Mouse (Mus musculus) midbrain, embryonic 15.5 days (tissue): ENCODE measurements at regions not wholly inside any gene's neighbourhood (a gene's known extent, or its start where the extent isn't known, plus 50 kb on each side); places are given as distances from the start of the nearest gene placed in this dataset.

Source experiments
- ATAC-seq: fragments of 200-750 bp; cut with Nextera tagmentation; replicated peaks from 2 replicates; pipeline ENCODE4 v1.8.0; 2017; ENCODE audit warnings: moderate TSS enrichment
- H3K27ac ChIP-seq: fragments of 300-500 bp; sonication (generic); 2 replicates; pipeline ENCODE4 v1.5.1; 2015; ENCODE audit warnings: mild to moderate bottlenecking, inconsistent platforms
- H3K27me3 ChIP-seq: fragments of 300-500 bp; sonication (generic); replicated peaks from 2 replicates; pipeline ENCODE4 v1.6.1; 2015; ENCODE audit warnings: inconsistent platforms
- H3K36me3 ChIP-seq: fragments of 300-500 bp; sonication (generic); replicated peaks from 2 replicates; pipeline ENCODE4 v1.6.1; 2015; ENCODE audit warnings: inconsistent platforms
- H3K4me1 ChIP-seq: fragments of 300-500 bp; sonication (generic); 2 replicates; pipeline ENCODE4 v1.6.1; 2015; ENCODE audit warnings: inconsistent platforms
- H3K4me2 ChIP-seq: fragments of 300-500 bp; sonication (generic); 2 replicates; pipeline ENCODE4 v1.6.1; 2015; ENCODE audit warnings: inconsistent platforms, mild to moderate bottlenecking, moderate library complexity
- H3K4me3 ChIP-seq: fragments of 300-500 bp; sonication (generic); 2 replicates; pipeline ENCODE4 v1.5.1; 2015; ENCODE audit warnings: mild to moderate bottlenecking, inconsistent platforms
- H3K9ac ChIP-seq: fragments of 300-500 bp; sonication (generic); 2 replicates; pipeline ENCODE4 v1.6.1; 2015; ENCODE audit warnings: mild to moderate bottlenecking, inconsistent platforms
- H3K9me3 ChIP-seq: fragments of 300-500 bp; sonication (generic); 2 replicates; pipeline ENCODE4 v1.6.1; 2016; ENCODE audit warnings: inconsistent platforms
- WGBS: fragments of 180-500 bp; shearing (Covaris S2); methylation state at CpG from one replicate; pipeline ENCODE4 v1.1.7; 2015; ENCODE audit warnings: mixed read lengths; 5-methylcytosine and 5-hydroxymethylcytosine counted together

DNA sequence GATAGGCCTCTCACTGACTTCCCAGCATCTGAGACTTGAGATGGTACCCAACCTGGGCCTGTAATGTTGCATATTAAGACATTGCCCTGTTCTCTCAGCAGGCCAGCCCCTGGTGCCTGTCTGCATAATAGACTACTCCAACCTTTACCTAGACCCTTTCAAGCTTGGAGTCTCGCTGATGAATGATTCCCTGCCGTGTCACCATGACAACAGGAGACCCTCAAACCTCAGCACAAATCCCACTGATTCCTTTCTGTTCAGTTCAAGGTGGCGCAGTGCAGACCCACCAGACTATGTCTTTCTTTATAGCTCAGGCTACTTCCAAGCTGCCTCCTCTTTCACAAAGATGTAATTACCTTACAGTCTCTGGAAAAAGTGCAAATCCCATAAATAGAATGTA is 172.0 kb downstream of the Dcdc2c start:
- no peak overlapping the region; the same call in 1 of the 2 replicates for H3K27ac ChIP-seq
- WGBS: 36% methylated on average over 3 of the region's 3 CpGs
- H3K27me3 ChIP-seq: no peaks in the 10 kb centered on the region; the same call in 1 of the 2 replicates
- peak; percentile 73 for ATAC-seq
- no peak overlapping the region for H3K9ac ChIP-seq
- no peak overlapping the region for H3K4me2 ChIP-seq
- no peaks in the 10 kb centered on the region for H3K9me3 ChIP-seq
- H3K4me3 ChIP-seq: no peak overlapping the region
- H3K4me1 ChIP-seq: peaks cover 13% of the 10 kb centered on the region; the same call in 1 of the 2 replicates
- H3K36me3 ChIP-seq: no peaks in the 10 kb centered on the region

DNA sequence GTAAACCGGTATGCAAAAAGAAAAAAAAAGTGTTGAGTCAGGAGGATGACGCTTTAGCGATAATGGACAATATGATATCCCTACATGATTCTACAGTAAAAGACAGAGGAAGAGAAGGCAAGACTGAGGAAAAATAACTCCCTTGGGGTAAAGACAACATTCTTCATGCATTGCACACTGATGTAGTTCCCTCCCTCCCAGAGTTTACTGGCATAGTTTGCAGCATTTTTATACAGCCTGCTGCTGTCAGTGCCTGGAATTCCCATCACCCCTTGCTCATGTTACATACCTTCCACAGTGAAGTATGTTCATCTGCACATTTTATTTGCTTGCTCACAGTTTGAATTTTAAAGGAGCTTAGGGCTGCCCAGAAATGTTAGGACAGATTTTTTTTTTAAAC is 174.2 kb downstream of the Dcdc2c start:
- no peaks in the 10 kb centered on the region for H3K9me3 ChIP-seq
- H3K4me2 ChIP-seq: no peak overlapping the region
- ATAC-seq: no peak
- H3K27ac ChIP-seq: no peak overlapping the region
- peaks cover 13% of the 10 kb centered on the region; the same call in 1 of the 2 replicates for H3K4me1 ChIP-seq
- H3K27me3 ChIP-seq: no peaks in the 10 kb centered on the region; the same call in 1 of the 2 replicates
- H3K9ac ChIP-seq: no peak overlapping the region
- H3K4me3 ChIP-seq: no peak overlapping the region
- WGBS: 83% methylated on average over 3 of the region's 3 CpGs
- no peaks in the 10 kb centered on the region for H3K36me3 ChIP-seq

DNA sequence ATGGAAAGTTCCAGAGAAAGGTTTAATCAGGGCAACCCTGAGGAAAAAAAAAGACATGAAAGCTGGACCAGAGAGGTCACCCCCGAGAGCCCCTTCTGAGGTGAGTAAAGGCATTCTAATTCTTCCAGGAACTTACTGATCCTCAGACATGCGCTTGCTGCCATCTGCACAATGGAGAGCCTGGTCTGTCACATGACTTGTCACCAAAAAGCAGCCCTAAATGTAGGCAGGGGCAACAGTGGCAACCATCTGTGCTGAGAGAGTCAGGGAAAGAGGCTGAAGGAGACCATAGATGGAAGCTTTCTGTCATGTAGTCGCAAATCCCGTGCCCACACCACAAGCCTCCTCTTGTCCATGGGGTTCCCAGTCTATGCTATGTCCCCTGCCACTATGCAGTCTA is 174.8 kb downstream of the Dcdc2c start:
- Histone ChIP-seq H3K4me2 (no peak overlapping the region), H3K27me3 (no peaks in the 10 kb centered on the region), H3K36me3 (no peaks in the 10 kb centered on the region), H3K9ac (no peak overlapping the region), H3K27ac (no peak overlapping the region), H3K9me3 (no peaks in the 10 kb centered on the region), H3K4me1 (peaks cover 13% of the 10 kb centered on the region; the same call in 1 of the 2 replicates), H3K4me3 (no peak overlapping the region)
- WGBS: 54% methylated on average over 4 of the region's 4 CpGs
- no peak for ATAC-seq

DNA sequence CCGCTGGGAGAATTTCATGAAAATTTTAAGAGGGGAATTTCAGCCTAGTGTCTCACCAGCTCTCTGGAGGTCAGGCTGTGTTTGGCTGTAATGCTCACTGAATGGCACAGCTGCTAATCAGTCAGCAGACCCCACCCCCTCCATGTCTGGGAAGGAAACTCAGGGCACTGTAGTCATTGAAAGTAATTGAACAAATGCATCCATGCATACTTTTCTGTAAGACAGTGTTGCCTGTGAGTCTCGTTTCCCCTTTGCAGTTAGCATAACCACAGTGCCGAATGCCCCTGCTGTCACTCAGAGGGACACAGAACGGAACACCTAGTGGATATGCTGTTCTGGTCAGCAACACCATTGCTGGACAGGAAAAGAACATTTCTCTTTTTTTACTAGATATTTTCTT is 175.4 kb downstream of the Dcdc2c start:
- Histone ChIP-seq H3K4me2 (no peak overlapping the region), H3K27ac (no peak overlapping the region)

DNA sequence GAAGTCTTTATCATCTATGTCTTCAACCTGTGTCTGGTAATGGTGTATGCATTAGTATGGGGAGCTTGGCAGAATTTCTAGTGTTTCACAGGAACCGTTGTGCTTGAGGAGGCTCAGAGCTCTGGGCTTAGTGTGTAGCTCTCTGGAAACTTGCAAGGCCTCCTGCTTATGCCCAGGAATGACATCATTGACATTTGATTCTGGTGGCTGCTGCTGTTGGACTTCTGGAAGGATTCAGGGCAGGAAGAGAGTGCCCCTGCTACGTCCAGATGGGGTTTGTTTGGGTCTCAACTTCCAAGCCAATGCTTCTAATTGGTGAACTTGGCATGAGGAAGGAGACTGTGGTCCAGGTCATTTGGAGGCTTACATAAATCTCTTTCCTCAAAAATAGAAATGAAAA is 186.9 kb downstream of the Dcdc2c start:
- H3K9me3 ChIP-seq: no peaks in the 10 kb centered on the region
- no peak for ATAC-seq
- H3K9ac ChIP-seq: no peak overlapping the region
- no peak overlapping the region for H3K4me3 ChIP-seq
- WGBS: 92% methylated on average over 2 of the region's 2 CpGs
- H3K4me2 ChIP-seq: no peak overlapping the region
- no peak overlapping the region for H3K27ac ChIP-seq
- H3K4me1 ChIP-seq: no peaks in the 10 kb centered on the region
- no peaks in the 10 kb centered on the region for H3K27me3 ChIP-seq
- no peaks in the 10 kb centered on the region for H3K36me3 ChIP-seq

More for the DNA sequence above, 175.4 kb downstream of the Dcdc2c start:
- no peak for ATAC-seq
- H3K4me1 ChIP-seq: peaks cover 13% of the 10 kb centered on the region; the same call in 1 of the 2 replicates
- 33% methylated on average over 4 of the region's 4 CpGs for WGBS
- no peak overlapping the region for H3K9ac ChIP-seq
- no peaks in the 10 kb centered on the region for H3K36me3 ChIP-seq
- no peaks in the 10 kb centered on the region for H3K9me3 ChIP-seq
- H3K27me3 ChIP-seq: no peaks in the 10 kb centered on the region
- no peak overlapping the region for H3K4me3 ChIP-seq

DNA sequence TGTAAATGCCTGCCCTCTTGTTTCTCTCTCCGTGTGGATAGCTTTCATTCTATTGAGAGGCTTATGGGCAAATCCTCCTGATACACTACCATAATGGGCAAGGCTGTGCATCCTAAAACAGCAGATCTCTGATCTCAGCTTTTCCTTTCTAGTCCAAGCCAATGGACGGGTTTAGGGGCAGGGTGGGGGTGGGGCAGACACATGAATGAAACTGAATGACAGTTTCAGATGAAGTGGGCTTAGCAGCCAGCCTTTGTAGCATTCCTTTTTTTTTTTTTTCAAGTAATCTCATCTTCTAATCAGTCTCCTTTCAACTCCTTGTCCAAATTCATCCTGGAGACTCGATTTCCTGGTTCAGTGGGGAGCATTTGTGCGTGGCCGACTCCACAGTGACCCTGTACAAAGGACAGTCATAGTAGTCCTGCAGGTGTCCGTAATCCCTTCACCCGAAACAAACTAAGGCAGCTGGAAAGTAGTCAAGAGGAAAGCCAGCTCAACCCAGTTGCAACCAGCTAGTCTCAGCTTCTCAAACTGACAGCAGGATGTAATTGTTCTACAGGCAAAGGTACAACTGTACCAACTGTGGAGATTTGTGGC is 193.4 kb downstream of the Dcdc2c start:
- no peak for ATAC-seq
- H3K9ac ChIP-seq: no peak overlapping the region
- no peak overlapping the region for H3K27ac ChIP-seq
- H3K4me2 ChIP-seq: no peak overlapping the region
- peaks cover 6% of the 10 kb centered on the region; the same call in 1 of the 2 replicates for H3K4me1 ChIP-seq
- no peak overlapping the region for H3K4me3 ChIP-seq
- H3K36me3 ChIP-seq: no peaks in the 10 kb centered on the region
- no peaks in the 10 kb centered on the region for H3K27me3 ChIP-seq
- no peaks in the 10 kb centered on the region for H3K9me3 ChIP-seq
- WGBS: 7% methylated on average over 7 of the region's 7 CpGs

DNA sequence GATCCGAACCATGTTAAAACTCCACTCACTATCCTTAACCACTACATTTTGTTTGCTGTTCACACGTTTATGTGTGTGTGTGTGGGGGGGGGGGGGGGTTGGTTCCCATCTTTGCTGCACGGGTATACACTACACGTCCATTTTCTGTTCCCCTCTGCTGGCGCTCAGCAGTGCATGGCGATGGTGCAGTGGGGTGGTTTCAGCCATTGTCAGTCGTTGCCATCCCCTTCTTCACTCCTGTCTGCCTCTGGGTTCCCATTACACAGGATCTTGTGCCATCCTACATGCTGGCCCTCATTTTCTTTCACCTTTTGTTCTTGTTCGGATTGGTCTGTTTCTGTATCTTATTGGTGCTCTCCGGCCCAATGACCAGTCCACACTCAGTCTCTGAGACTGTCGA is 194.4 kb downstream of the Dcdc2c start:
- Histone ChIP-seq H3K9ac (no peak overlapping the region), H3K4me2 (no peak overlapping the region), H3K27me3 (no peaks in the 10 kb centered on the region), H3K9me3 (no peaks in the 10 kb centered on the region), H3K4me1 (peaks cover 6% of the 10 kb centered on the region; the same call in 1 of the 2 replicates), H3K4me3 (no peak overlapping the region), H3K36me3 (no peaks in the 10 kb centered on the region), H3K27ac (no peak overlapping the region)
- 70% methylated on average over 10 of the region's 10 CpGs for WGBS
- ATAC-seq: no peak

DNA sequence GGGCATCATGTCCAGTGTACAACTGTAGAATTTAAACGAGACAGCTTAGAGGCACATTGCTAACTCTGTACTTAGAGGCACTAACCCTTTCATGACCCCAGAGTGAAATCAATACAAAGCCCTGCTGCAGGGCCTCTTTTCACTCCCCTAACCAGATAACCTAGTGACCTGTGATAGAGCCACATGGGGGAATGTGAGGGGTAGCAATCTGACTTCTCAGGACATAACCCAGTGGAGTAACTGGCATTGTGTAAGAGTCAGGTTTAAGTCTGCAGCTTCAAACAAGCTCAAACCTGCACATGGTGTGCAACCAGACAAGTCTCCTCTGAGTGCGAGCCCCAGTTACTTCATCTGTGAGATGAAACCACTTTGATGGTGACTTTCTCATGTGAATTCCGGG is 199.1 kb downstream of the Dcdc2c start:
- Histone ChIP-seq H3K27me3 (no peaks in the 10 kb centered on the region), H3K9me3 (no peaks in the 10 kb centered on the region), H3K27ac (no peak overlapping the region), H3K4me2 (no peak overlapping the region), H3K9ac (no peak overlapping the region), H3K4me1 (no peaks in the 10 kb centered on the region), H3K4me3 (no peak overlapping the region), H3K36me3 (no peaks in the 10 kb centered on the region)
- WGBS: 58% methylated on average over 3 of the region's 3 CpGs
- ATAC-seq: no peak

DNA sequence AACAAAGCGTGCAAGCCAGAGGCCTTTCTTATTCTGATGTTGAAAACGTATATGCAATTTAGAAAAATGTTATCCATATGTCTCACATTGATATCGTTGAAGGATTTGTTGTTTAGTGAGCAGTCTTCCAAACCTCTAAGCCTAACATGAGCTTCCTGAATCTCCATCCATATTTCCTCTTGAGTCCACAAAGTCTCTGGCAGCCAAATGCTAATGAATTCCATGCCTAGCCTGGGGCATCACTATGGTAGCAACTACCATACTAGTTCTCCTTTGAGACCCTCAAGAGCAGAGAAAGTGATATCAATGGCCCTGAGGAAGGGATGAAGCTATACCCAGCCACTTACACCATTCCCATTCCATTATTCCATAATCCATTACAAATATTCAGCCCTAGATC is 199.6 kb downstream of the Dcdc2c start:
- Histone ChIP-seq H3K4me3 (no peak overlapping the region), H3K4me1 (no peaks in the 10 kb centered on the region), H3K9ac (no peak overlapping the region), H3K27ac (no peak overlapping the region), H3K27me3 (no peaks in the 10 kb centered on the region), H3K4me2 (no peak overlapping the region), H3K9me3 (no peaks in the 10 kb centered on the region), H3K36me3 (no peaks in the 10 kb centered on the region)
- 89% methylated on average over 3 of the region's 3 CpGs for WGBS
- ATAC-seq: no peak

DNA sequence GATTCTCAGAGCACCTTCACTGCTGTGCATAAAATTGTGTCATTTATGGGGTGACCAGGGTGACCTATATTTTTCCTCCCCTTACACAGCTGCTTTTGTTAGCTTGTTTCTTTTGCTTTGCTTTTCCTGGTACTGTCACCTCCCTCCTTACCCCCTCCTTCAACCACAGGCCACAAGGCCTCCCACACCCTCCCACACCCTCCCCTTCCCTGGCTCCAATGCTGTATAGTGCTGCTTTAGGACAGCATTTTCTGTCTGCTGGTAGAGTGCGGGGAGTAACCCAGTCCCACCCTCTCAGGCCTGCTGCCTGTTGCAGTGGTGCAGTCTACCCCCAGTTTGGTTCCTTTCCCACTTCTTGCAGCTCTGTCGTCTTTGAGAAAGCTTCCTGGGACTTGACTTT is 209.5 kb downstream of the Dcdc2c start:
- Histone ChIP-seq H3K27me3 (no peaks in the 10 kb centered on the region), H3K4me2 (no peak overlapping the region), H3K27ac (no peak overlapping the region), H3K9ac (no peak overlapping the region), H3K4me3 (no peak overlapping the region), H3K9me3 (no peaks in the 10 kb centered on the region), H3K36me3 (no peaks in the 10 kb centered on the region), H3K4me1 (no peaks in the 10 kb centered on the region)
- ATAC-seq: no peak
- WGBS: 71% methylated on average over 2 of the region's 2 CpGs

DNA sequence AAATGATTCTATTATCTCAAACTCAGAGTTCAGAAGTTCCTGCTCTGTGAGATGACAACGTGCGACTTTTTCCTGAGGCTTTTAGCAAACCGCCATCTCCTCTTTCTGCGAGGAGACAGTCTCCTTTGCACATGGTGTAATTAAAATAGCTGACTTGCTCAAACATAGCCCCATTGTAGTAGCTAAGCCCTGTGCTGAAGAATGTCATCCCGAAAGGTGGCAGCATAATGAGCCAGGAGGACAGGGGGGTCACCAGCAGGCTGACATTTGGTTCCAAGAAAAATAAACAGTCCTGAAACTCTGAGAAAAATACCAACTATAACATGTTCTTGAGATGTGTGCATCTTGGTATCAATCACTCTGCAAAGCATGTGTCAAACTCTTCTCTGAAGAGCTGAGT is 219.6 kb downstream of the Dcdc2c start:
- ATAC-seq: no peak
- Histone ChIP-seq H3K27ac (no peak overlapping the region), H3K36me3 (no peaks in the 10 kb centered on the region), H3K9ac (no peak overlapping the region), H3K4me3 (no peak overlapping the region), H3K9me3 (no peaks in the 10 kb centered on the region), H3K27me3 (no peaks in the 10 kb centered on the region), H3K4me2 (no peak overlapping the region), H3K4me1 (no peaks in the 10 kb centered on the region)
- 34% methylated on average over 5 of the region's 5 CpGs for WGBS

DNA sequence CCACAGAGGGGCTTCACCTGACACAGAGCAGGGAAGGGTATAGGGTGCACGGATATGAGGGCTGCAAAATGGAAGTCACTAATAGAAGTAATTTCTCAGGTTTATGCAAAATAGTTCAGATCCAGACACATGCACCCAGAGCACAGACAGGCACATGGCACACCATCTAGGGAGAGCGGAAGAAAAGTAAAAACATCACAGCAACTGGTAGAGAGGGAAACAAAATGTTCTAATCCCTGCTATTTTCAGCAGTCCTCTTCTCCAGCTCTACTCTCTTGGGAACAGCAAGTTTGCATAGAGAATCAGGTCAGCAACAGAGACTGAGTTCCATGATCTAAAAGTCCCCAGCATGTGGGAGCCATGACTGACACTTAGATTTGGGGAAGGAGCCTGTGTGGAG is 220.4 kb downstream of the Dcdc2c start:
- H3K9me3 ChIP-seq: no peaks in the 10 kb centered on the region
- no peaks in the 10 kb centered on the region for H3K4me1 ChIP-seq
- H3K4me2 ChIP-seq: no peak overlapping the region
- no peak overlapping the region for H3K9ac ChIP-seq
- no peak overlapping the region for H3K4me3 ChIP-seq
- no peaks in the 10 kb centered on the region for H3K36me3 ChIP-seq
- H3K27me3 ChIP-seq: no peaks in the 10 kb centered on the region
- ATAC-seq: no peak
- 90% methylated on average over 2 of the region's 2 CpGs for WGBS
- no peak overlapping the region for H3K27ac ChIP-seq

DNA sequence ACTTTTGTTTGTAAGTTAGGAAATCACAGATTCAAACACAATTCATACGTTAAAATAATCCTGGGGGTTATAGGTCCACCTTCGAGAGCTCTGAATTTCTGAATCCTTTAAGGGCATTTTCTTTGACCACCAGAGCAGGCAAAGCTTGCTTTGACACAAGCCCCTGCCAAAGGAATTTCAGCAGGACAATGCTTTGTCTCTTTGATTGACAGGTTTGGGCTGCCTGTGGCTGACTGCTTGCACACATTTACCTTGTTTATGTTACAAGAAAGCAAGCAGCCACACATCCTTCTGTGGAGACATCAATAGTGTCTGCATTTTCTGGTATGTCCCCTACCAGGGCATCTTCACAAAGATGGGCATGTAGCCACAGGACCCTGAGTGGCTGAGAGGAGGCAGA is 228.5 kb downstream of the Dcdc2c start:
- no peak overlapping the region for H3K4me3 ChIP-seq
- no peak overlapping the region for H3K27ac ChIP-seq
- 12% methylated on average over 2 of the region's 2 CpGs for WGBS
- no peaks in the 10 kb centered on the region for H3K9me3 ChIP-seq
- no peak for ATAC-seq
- H3K36me3 ChIP-seq: no peaks in the 10 kb centered on the region
- no peak overlapping the region for H3K4me2 ChIP-seq
- no peaks in the 10 kb centered on the region for H3K4me1 ChIP-seq
- H3K9ac ChIP-seq: no peak overlapping the region
- H3K27me3 ChIP-seq: no peaks in the 10 kb centered on the region
